Mouse (Mus musculus) heart, postnatal 14 days (tissue): ENCODE measurements around the gene Robo2. TPM values are rescaled to one million over a fixed set of nuclear protein-coding genes. Genes with fewer than 3 reads are reported as not detected.
"Not testable (repeated sequence)": the region's sequence is repeated elsewhere in the genome, so short reads cannot be mapped to it uniquely, and the experiment has no call there.

Experiments
- DNase-seq, 2 experiments: peaks; one replicate each; pipeline ENCODE4 v3.0.0; 2021 to 2022
- intact Hi-C: fragments of 180-260 bp; cut with DNase I; formaldehyde crosslinking; loops from one replicate; pipeline ENCODE4 v1.15.1; 2025
- total RNA-seq, 2 experiments: library from RNA; stranded (reverse); gene quantifications; 2 replicates each; pipeline ENCODE4 v1.2.3; 2021

Gene Robo2
- total RNA-seq, 2 experiments from 2014 or later = 1.9 to 2.4 TPM

- intact Hi-C loops = no loop called here
- DNase-seq = no peak
Observed at GRCm38 (mm10) chr16:74092997-74093801, 318.4 kb downstream of the Robo2 start.

GRCm38 (mm10) chr16:74089951-74090350, 321.7 kb downstream of the Robo2 start:
- DNase-seq = peak in 1 of 2 experiments; percentile 20

DNA sequence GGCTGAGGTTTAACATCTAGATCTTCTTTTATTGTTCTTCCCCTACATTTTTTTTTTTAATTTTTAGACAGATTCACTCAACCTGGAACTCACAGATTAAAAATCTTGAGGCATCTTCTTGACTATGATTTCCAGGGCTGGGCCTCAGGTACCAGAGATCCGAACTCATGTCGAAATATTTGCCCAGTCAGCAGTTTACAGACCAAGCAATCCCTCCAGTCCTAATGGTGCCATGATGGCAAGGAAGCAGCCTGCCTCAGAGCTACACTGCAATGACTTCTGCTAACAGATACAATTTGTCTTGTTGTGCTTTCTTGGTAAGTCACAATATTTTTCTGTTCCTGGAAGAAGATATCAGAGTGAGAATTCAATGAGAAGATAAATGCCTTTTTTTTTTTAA, 327.4 kb downstream of the Robo2 start:
- intact Hi-C loops = no loop called here
- DNase-seq = no peak

More at GRCm38 (mm10) chr16:74089951-74090350, 321.7 kb downstream of the Robo2 start:
- intact Hi-C loops = no loop called here

DNA sequence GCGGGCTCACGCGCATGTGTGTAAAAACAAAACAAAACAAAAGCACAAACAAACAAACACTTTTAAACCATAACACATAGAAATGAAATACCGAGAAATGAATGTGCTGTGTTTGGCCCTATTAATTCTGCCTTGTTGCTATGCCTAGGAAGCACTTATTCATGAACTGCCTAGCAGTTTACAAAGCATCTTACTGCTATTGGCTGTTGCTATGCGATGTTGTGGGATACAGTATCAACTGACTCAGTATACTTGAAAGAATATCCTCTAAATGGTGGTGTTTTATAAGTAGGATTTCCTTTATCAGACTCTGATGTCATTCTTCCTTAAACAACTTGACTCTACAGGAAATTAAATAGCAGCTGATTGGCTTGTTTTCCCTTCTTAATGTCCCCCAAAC, 339.0 kb downstream of the Robo2 start:
- DNase-seq = no peak
- intact Hi-C loops = no loop called here

- DNase-seq = no peak
- intact Hi-C loops = no loop called here
Observed at GRCm38 (mm10) chr16:74070628-74071027, 341.0 kb downstream of the Robo2 start.

DNA sequence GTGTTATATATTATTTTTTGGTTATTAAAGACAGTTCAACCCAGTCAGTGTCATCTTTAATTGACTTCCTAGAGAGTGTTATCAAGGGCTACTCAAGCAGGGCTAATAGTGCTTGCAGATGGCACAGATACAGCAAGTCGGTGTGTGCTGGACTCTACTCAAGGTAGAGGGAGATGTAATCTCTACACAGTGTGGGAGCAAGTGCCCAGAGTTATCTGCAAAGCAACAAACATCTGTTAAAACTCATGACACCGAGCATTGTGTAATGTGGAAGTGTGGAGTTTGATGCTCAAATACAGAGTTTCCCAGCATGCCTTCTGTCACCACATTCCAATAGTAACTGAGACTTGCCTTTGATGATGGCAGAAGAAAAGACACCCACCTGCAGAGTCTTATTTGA, 345.7 kb downstream of the Robo2 start:
- DNase-seq = no peak
- intact Hi-C loops = no loop called here

GRCm38 (mm10) chr16:74061951-74062350, 349.7 kb downstream of the Robo2 start:
- intact Hi-C loops = no loop called here
- DNase-seq = no peak

DNA sequence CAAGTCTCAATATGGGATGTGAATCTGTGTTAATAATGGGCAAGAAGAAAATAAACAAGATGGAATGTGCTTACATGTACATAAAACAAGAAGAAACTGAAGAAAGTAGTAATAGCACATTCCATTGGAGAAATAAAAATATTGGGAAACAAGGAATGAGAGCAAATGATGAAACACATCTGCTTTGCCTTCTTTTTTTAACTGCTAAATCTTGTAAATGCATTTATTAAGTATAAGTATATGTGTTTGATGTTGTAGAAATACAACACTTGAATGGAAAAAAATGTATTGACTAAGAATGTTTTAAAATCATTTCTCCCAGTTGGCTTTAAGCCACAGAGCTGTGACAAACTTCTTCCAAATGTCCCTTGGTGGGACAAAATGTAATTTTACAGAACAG, 350.1 kb downstream of the Robo2 start:
- intact Hi-C loops = no loop called here
- DNase-seq = no peak

- intact Hi-C loops = no loop called here
- DNase-seq = no peak
Observed at GRCm38 (mm10) chr16:74056886-74057285, 354.7 kb downstream of the Robo2 start.

DNA sequence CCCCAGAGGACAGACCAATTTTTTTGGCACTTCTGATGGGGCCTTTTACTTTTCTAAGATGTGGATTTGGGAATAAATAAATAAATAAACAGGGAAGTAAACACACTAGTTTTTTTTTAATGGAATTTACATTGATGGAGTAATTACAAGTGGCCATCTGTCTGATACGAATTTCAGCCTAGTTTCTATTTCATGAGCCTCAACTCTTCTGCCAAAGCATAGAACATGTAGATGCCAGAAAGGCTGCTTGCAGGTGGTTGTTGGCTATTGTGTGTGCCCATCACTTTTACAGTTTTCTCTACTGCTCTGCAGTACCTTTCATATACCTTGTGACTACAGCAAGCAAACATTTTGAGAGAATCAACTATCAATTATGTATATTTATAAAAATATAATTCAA, 355.4 kb downstream of the Robo2 start:
- intact Hi-C loops = no loop called here
- no peak for DNase-seq

DNA sequence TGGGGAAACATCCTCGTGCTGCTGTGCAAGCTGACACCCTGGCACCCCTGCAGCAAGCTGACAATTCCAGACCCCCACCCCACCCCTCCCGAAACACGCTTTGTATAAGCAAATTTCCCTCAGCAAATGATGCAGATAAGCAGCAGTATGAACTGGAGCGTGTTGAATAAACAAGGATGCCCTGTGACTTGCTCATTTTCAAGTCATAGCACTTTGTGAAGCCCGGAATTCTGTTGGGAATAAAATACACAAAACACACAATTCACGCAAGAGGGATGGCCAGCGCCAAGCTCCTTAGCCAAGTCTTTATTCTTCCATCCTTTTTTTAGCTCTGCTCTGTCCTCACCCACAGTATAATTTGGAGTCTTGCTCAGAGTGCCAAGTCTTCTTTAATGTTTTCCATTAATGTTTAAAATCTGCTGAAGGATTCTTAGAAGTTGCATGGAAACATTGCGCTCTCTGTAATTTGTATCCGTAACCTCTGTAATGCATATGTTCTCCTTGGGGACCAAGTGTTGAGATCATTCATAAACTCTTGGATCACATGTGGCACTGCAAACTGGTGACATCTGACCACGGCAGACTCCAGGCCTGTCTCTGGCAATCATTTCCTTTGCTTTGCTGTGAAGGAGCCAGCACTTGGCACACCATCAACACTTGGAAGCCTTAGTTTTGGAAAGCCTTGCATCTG, 356.4 kb downstream of the Robo2 start:
- intact Hi-C loops = no loop called here
- DNase-seq = peak; percentile 21 to 43

DNA sequence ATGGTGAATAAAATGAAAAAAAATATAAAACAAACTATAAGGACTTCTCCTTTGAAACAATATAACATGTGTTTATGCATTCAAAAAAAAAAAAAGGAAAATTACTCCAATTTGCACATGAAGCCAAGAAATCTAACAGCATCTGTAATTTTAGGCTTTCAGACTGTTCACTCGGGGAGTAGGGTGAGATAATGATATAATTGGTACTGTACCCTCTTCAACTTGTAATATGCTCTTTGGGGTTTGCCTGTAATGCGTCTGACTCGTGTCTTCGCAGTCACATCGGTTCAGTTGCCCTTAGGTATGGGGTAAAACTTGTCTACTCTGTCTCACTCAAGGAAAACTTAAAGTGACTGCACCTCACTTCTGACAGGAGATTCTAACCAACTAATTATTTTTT, 362.2 kb downstream of the Robo2 start:
- intact Hi-C loops = no loop called here
- no peak for DNase-seq

DNA sequence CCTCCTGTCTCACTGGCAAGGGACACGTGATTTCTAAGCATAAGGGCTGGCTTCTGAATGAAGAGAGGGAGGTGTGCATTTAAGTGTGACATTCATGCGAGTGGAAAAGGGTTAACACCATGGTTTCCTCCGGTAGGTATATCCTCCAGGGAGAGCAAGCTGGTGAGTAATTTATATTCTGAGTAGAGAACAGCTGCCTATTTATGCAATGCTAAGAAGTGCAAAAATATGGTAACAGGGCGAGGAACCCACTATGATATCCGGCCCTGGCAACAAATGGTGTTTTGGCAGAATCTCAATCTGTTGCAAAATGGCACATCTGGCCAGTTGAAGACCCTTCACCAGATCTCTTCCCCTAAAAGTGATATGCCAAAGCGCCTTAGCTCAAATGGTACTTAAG, 362.6 kb downstream of the Robo2 start:
- no peak for DNase-seq
- intact Hi-C loops = no loop called here

- intact Hi-C loops = no loop called here
- no peak for DNase-seq
Observed at GRCm38 (mm10) chr16:74047232-74047631, 364.4 kb downstream of the Robo2 start.

- intact Hi-C loops, DNase-seq: not testable (repeated sequence)
Observed at GRCm38 (mm10) chr16:74040797-74041196, 370.8 kb downstream of the Robo2 start.

GRCm38 (mm10) chr16:74027822-74028221, 383.8 kb downstream of the Robo2 start:
- DNase-seq = peak; percentile 4 to 10

DNA sequence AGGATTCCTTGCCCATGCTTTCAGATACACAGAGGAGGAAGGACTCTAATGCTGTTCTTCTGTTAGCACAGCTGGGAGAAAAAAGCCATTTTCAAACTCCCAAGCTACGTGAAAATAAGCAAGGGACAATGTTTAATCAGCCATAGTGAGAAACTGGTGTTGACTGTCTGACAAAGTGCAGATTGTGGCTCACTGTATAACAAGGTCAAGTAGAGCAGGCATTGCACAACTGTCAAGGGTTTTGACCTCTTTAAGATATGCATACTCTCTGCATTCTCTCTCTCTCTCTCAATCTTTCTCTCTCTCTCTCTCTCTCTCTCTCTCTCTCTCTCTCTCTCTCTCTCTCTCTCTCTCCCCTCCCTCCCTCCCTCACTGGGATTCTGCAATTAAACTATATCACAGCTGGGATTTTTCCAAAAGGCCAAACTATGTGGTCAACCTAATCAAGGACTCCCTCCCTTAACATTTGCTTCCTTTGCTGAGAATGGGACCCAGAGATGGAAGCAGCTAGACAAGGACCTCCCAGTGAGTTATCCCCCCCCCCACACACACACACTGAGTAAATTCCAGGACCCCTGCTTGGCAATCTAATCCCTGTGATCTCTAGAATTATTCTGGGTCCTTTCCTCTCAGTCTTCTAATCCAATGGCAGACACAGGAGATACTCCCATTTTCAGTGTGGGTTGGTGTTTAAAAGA, 389.2 kb downstream of the Robo2 start:
- intact Hi-C loops = no loop called here
- DNase-seq = peak in 1 of 2 experiments; percentile 1

More at GRCm38 (mm10) chr16:74027822-74028221, 383.8 kb downstream of the Robo2 start:
- intact Hi-C loops = no loop called here

GRCm38 (mm10) chr16:74005767-74006166, 405.9 kb downstream of the Robo2 start:
- intact Hi-C loops = no loop called here
- DNase-seq = no peak

DNA sequence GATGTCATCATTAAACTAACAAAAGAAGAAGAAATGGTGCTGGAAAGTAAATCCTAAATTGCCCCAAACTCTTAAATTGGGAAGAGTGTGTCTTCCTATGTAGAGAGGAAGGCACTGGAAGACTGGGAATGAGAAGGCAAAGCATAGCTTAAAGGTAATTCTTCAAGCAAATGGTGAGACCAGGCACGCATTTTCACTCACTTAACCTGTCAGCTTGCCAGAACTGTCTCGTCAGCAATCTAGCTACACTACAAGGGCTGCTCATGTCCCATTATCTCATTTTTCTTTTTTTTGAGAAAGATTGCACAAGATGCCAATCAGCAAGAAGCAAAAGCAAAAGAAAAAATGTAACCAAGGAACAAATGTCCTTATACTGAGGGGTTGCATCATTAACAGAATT, 410.3 kb downstream of the Robo2 start:
- no peak for DNase-seq
- intact Hi-C loops = no loop called here

DNA sequence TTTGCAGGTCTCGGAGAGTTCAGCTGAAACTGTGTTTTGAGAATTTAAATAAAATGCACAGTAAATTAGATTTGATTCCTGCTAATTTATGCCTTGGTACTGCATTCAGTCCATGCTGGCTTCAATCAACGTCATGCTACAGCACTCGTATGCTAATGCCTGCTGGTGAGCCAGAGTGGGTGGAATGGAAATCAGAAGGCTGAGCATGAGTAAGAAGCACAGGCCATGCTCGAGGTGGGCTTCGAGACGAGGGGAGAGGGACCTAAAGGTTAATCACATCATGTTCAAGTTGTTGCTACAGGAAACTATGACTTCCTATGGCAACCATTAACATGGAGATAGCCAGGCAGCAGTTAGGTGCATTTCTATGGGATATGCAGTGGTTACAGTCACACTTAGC, 420.4 kb downstream of the Robo2 start:
- DNase-seq = no peak
- intact Hi-C loops = no loop called here

GRCm38 (mm10) chr16:73969573-73969972, 442.1 kb downstream of the Robo2 start:
- intact Hi-C loops = no loop called here
- DNase-seq = no peak
